Mouse (Mus musculus) CD8-positive naive resting alpha-beta T cell, adult 2 months (primary cell): ENCODE data around the gene Pla2g6.

ENCODE experiments used
- DNase-seq, 2 experiments: peaks; one replicate each; pipeline ENCODE4 v3.0.0; 2022; ENCODE audit warnings: low read depth in 2 of 2, low spot score in 2 of 2

The Pla2g6 gene

DNA sequence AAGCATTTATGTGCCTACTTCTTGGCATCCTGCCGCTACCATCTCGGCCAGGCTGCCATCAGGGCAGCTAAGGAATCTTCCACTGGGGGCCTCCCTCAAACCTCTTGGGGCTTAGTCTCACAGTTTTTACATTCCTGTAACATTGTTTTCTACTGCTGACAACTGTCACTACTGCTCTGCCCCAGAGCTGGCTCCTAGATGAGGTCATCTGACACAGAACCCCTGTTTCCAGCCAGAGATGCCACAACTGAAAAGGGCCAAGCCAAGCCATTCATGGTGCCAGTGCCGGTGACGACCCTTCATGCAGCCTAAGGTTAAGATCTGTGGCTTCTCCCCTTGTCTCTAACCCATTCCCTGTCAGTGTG, 4.4 kb downstream of the Pla2g6 start:
- DNase-seq: no peak

DNA sequence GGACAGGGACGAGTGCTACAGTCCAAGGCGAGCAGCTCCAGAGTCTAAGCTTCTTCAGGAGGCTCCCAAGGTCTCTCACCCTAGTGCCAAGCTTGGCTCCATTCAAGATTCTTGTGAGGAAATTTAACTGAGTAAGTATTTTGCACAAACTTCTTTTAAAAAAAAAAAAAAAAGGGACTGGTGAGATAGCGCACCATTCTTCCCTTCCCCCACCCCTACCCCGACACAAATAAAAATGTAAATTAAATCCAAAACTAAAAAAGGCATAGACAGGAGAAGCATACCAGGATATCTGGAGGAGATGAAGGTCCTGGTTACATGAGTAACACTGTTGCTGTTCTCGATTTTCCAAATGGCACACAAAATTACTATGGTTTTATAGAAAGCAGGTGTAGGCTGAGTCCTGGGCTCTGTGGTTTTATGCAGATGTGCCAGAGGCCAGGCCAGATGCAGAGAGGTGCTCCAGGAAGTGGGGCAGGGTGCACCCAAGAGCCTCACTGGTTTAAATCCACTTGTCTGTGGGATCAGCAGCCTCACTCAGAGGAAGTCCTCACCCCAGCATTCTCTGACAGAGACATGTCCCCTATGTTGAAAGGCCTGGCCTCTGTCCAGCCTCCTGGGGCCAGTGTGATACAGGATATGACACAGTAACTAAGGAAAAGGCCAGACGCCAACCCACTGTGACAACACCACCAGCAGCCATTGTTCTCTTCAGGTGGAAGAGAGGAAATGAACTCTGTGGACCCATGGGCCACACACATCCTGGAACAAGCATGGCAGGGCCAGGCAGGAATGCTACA, 5.0 kb downstream of the Pla2g6 start:
- DNase-seq: peak; percentile 29 to 33

DNA sequence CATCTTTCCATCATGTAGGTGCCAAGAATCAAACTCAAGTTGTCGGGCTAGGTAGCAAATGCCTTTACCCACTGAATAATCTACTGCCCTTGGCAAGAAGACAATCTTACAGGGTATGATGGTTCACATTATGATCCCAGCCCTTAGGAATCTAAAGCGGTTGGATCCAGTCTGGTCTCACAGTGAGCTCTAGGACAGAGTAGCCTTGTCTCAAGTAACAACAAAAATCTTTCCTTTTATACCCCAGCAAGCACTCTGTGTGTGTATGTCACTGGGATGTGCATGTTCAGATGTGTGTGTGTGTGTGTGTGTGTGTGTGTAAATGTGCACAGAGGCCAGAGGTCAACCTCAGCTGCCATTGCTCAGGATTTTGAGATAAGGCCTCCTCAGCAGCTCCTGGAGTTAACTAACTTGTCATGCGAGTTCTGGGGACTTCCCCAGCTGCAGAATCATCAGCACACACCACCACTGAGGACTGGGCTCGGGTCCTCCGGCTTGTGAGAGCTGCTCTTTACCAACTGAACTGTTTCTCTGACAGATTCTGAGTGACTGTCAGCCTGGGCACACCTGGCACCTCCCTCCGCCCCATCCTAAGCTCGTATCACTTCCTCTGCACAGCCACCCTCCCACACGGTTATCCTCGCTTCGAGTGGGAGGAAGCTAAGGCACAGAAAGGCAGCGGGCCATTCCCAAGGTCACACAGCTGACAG, 5.8 kb downstream of the Pla2g6 start:
- no peak for DNase-seq

DNA sequence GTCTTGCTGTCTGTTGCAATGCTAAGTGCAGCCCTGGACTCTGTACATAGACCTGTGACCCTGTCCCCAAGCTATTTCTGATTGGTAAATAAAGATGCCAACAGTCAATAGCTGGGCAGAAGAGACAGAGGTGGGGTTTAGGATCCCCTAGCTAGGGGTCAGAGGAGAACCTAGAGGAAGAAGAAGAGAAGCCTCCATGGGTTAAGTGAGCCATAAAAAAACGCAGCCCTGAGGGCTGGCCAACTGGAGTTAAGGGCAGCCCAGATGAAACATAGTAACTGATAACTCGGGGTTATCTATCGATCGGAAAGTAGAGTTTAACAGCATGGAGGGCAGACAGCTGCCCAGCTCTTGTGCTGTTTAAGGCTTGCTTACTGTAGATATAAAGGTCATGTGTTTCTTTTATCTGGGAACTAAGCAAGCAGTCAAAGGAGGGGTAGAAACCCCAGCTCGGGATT, 6.4 kb downstream of the Pla2g6 start:
- DNase-seq: no peak

DNA sequence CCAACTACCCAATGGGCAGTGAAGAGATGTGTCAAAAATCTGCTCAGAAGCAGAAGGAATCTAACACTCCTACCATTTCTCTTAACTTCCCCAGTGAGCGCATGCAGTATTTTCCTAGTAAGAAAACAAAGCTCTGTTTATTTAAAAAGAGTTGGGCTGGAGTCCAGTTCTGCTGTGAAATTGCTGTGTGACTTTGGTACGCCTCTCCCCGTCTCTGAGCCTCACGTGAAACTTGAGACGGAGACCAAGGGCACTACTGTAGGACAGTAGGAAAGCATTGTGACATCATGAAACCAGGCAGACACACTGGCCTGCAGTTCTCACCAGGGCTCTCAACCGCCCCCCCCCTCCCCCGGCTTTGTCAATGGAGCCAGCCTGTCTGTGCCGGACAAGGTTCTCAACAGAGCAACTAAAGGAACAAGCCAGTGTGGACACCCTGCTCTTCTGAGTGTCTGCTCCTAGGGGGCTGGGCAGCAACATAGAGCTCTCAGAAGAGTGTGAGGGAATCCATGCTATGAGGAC, 14.3 kb downstream of the Pla2g6 start:
- no peak for DNase-seq

DNA sequence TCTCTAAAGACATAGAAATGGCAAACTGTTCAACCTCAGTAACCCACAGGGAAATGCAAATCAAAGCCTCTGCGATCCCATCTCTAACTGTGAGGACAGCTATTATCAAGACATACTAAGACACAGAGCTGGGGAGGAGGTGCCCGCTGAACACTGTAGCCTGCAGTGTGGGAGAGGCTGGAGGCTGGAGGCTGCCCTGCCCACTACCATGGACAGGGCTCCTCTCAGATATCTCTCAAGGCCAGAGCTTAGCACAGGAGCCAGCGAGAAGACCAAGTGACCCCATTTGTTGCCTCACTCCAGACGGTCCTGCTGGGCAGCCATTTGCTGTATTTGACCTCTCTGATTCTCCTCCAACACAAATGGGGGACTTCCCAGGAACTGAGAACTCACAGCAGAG, 20.3 kb downstream of the Pla2g6 start:
- no peak for DNase-seq

DNA sequence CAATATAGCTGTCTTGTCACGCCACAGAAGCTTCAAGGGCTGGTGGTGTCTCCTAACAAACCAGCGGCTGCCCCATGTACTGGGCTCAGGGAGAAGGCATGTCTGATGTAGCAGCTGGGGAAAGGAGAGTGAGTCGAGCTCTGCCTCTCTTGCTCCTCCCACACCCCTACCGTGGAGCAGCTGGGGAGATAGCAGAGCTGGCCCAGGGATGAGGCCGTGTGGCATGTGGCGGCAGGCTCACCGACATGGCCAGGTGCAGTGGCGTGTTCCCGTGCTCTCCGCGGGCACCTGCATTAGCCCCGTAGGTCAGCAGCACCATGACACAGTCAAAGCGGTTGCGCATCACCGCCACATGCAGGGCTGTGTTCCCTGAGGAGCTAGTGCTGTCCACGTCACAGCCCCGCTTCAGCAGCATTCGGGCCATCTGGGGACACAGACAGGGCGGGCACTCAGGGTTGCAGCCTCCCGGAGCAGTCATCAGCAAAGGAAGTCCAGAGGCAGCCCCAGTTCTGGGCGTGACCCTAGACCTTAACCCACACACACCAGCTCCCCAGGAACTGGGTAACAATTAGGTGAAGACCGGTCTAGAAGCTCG, 22.1 kb downstream of the Pla2g6 start:
- DNase-seq: no peak

DNA sequence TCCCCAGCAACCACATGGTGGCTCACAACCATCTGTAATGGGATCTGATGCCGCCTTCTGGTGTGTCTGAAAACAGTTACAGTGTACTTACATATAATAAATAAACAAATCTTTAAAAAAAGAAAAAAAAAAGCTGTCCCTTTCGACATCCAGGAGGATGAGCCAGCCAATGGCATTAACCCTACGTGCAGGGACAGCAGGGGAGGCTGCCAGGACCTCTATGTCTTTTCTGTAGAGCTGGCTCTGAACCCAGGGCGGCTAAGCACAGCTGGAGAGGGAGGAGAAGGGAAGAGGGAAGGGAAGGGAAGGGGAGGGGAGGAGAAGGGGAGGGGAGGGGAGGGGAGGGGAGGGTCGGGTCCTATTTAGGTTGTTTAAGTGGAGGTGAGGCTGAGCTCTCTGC, 23.4 kb downstream of the Pla2g6 start:
- no peak for DNase-seq

DNA sequence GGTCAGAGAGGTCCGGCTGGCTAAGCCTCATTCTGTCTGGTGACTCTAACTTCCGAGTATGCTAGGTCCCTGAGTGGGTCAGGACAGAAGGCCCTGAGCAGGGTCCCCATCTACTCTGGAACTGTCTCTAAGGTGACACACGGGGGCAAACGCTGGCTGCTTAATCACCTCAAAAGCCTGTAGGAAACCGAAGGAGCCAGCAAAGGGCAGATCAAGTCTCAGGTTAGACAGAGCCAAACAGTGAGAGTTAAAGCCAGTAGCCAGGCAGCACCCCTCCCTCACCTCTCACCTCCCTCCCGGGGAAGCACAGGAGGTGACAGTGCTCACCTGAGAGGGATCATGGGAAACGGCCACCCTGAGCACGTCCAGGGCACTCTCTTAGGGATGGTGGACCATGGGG, 24.5 kb downstream of the Pla2g6 start:
- no peak for DNase-seq

DNA sequence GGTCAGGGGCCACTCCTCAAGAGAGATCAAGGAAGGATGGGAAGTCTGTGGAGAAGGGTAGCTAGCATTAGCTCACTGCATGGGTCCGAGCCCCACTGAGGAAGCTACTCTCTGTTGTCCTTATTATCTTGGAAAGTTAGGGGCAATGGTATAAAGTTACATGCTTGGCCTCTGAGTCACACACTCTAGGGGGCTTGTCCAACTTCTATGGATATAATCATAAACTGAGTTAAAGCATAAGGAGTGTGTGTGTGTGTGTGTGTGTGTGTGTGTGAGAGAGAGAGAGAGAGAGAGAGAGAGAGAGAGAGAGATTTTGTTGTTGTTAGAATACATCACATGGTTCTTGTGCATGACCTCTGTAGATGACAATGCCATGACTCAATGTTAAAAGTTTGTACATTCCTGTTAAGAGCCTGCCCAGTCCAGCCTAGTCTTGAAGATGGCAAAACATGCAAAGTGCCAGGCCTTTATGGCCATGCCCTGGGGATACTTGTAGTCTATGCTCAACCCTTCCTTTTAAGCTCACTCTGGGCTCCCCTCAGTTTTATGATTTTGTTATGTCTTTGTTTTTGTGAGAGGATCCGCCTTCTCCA, 28.5 kb downstream of the Pla2g6 start:
- no peak for DNase-seq

DNA sequence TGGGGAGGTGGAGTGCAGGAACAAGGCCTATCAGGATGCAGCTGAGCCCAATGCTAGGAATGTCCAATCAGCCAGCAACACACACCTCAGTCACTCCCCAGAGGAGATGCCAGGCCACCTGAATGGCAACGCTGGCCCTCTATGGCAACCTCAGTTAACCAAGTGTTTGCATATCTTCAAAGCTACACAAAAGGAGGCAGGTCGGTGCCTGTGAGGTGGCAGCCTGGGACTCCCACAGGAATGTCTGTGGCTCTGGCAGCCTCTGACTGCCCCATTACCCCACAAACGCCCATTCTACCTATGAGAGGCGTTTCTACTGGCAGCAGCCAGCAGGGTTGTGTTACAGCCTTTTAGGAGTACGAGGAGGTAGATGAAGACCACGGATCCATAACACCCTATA, 29.6 kb downstream of the Pla2g6 start:
- DNase-seq: no peak

DNA sequence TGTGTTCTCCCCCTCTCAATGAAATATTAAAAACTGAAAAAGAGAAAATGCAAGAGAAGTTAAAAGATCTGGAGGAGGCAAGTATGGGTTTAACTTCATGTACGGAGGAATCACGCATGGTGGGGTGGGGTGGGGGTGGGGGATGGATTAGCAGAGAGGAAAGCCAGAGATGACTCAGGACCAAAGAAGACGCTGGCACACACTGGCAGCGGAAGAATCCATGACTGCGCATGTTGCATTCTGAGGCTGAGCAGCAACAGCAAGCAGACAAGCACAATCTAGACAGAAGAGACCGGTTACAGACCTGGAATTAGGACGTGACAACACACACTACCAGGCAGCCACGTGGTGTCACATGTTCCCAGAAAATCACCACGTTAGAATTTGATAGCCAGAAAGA, 35.4 kb downstream of the Pla2g6 start:
- DNase-seq: no peak

DNA sequence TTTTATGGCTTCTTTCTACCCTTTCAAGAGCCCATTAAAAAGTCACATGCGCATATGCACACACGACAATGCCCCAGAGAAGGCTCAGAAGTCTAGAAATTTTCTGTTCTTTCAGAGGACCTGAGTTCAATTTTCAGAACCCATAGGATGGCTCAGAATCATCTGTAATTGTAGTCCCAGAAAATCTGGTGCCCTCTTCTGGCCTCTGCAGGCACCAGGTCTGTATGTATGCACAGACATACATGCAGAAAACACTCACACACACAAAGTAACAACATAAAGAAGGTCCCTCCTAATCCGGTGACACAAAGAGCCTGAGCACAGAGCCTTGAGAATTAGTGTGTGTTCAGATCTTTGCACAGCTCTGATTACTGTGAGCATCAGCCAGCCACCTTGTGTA, 37.9 kb downstream of the Pla2g6 start:
- DNase-seq: no peak

DNA sequence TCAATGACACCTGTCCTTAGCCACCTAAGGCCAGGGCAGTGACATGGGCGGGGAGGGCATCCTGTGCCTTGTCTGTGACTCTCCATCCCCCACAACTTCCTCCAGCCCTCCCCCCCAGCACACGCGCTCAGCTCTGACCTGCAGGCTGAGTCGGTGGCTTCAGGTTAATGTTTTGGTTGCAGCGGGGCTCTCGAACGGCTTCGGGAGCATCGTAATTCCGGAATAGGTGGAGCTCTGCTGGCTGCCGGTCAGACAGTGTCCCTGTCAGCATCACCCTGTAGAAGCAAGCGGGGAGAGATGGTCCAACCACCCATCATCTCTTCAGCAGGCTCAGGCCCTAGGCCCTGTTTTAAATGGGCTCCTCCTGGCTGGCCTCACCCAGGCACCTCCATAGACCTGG, 38.7 kb downstream of the Pla2g6 start:
- no peak for DNase-seq

DNA sequence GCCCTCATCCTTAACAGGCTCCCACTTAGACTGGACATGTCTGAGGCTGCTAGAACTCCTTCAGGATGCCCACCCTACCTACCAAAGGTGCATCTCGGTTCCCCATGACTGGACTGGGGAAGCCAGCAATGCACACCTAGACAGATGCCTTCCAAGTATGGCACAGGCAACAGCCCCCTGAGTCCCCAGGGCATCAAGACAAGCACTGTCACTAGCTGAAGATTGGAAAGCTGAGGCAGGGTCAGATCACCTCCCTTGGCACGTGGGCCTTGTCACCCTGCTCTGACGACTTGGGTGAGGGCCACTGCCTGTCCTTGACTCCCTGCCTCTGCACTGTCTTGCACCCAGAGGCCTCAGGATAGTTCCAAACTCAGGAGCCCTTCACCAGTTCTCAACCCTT, 39.8 kb downstream of the Pla2g6 start:
- no peak for DNase-seq

DNA sequence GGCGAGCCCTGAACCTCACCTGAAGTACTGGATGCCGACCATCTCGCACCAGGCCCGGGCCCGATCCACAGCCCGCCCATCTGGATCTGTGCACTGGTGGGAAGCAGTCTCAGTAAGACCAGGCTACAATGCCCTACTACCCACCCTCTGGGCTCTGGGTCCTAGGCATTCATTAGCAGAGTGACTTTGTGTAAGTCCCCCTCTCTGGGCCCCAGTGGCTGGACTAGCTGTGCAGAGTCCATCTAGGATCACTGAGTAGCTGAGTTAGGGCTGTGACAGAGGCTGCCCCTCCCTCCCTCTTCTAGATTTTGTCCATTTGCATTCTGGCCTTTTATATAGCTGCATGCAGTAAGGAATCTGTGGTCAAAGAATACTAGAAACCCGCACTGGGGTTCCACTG, 41.1 kb downstream of the Pla2g6 start:
- no peak for DNase-seq

DNA sequence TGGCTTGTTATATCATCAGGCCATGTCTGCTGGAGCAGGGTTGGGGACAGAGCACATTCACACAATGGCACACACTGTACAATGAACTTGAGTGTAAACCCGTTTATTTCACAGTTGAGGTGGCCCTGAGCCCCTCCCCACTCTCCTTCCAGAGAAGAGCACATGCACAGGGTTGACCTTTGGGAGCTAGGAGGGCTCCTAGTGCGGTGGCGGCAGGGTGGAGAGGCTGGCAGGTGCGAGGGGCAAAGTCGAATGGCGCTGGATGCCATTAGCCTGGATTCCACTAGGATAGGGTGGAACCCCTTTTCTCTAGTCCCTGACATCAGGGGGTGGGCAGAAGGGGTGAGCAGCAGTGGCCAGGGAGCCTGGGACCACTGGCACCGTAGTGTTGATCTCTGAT, 42.0 kb downstream of the Pla2g6 start:
- no peak for DNase-seq

DNA sequence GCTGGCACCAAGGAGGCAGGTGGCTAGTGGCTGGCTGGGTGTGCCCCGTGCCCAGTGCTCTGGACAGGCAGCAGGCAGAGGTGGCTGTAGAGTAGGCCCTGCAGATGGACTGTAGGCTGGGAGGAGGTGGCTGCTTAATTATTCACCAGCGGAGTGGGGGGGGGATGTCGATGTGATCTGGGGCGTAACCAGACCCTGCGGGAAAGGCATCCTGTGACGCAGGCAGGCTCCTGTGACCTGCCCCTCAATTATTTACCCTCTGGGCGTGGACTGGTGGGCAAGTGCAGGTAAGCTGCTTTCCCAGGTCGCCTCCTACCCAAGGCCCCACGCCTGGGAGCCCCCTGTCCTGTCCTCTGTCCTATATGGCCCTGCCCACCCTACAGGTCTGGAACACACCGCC, 42.8 kb downstream of the Pla2g6 start, which contains the start of gene Baiap2l2:
Gene Baiap2l2 (minus strand): TSS at position 139 of the 400 bp plus-strand sequence.
- DNase-seq: no peak

DNA sequence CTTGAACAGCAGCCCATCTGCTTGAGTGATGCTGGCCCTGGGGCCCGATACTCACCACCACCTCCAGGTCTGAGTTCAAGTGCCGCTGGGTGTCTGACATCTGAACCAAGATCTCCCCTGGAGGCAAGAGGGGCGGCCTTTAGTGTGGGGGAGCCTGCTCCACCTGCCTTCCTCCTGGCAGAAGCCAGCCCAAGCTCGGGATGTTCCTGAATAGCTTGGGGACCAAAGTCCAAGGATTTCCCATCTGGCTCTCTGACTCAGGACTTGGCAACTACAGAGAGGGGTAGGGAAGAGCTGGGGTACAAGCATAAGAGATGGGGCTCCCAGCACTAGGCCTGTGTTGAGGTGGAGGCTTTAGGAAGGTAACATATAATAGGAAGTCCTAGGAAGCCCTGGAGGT, 44.8 kb downstream of the Pla2g6 start:
- no peak for DNase-seq

DNA sequence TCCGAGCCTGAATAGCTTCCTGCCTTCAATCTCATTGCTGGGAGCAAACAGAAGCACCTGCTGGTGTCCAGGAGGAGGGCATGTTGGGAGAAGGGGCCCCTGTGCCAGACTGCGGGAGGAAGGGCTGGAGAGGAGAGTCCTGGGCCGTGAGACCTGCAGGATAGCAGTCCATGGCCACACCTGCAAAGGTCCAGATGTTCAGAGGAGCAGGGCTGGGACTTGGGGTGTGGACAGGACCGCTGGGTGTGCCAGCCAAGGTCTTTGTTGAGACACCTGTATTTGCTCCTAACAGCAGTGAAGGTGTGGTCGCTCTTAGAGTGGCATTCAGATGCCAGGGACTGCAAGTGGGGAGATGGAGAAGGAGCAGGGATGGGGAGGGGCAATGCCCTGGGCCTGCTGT, 45.8 kb downstream of the Pla2g6 start:
- no peak for DNase-seq

DNA sequence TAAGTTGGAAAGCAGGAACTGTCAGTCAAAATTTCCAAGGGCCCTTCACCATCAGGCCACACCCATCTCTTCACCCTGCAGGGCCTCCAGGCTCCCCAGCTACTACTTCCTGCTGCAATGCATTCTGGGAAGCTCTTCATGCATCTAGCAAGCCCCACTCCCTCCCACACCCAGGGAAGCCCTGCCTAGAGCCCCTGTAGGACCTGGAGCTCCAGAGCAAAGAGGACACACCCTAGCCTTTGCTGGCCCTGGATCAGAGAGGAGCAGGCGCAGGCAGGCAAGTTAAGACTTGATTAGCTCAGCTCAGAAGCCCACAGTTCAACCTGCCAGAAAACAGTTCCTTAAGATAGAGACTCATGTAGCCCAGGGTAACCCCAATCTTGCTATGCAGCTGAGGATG, 46.8 kb downstream of the Pla2g6 start:
- peak in 1 of 2 experiments; percentile 15 for DNase-seq

DNA sequence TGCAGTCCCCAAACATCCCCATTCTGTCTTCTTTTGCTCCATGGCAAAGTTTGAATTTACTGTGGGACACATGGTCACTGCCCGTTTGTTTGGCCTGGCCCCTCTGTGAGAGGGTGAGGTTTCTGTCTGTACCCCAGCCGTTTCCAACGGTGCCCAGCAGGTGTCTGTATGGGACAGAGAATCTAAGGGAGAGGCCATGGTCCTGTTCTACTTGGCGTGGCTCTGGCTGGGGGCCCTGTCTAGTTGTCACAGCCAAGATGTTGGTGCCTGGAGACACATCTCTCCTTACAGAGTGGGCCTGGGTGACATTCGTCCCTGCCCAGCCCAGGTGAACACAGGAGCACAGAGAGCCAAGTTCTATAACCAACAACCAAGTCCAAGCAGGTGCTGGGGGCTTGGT, 47.3 kb downstream of the Pla2g6 start:
- DNase-seq: no peak
